Mouse (Mus musculus): ENCODE measurements around the gene Fam213a.
"Not testable (repeated sequence)": the region's sequence is repeated elsewhere in the genome, so short reads cannot be mapped to it uniquely, and the experiment has no call there.

Fam213a gene

DNA sequence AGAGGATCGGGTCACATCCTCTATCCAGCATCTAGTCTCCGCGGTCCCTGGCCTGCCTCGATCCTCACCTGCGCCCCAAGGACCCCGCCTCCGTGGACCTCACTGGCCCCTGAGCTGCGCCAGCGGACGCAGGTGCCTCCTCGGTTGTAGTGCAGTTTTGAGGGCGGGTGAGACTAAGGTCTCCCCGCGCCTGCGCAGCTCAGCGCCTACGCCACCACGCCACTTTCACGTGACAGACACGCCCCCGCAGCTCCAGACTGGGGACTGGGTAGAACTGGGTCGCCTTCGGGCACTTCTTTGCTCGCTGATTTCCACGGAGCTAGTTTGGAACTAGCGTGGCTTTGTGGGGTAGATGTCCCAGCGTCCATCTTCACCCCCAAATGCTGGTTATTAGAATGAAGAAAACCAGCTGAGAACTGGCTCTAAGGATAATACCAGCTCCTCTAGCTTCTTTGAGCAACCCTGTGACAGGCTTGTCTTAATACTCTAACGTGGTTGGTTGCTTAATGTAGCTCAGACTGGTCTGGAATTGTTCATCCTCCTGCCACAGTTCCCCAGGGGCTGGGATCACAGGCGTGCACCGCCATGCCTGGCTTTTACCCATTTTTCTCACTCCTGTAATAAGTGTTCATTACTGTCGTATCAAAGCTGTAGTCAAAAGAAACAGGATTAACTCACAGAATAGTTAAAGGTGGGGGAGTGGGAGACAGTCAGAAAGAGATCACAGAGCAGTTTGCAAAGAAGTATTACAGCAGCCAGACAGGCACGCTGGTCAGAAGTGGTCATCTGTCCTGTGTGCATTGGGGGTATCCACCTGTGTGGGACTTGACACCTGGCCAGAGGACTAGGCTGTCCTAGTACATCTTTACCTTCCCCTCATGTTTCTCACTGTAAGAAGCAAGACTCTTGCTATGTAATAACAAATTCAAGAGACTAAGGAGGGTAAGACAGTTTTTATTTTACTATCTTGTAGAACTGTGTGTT lies at the start of gene Fam213a:
Gene Fam213a, minus strand, starts transcription at position 159 of the 984 bp plus-strand sequence.
- peak; percentile 91 for DNase-seq

DNA sequence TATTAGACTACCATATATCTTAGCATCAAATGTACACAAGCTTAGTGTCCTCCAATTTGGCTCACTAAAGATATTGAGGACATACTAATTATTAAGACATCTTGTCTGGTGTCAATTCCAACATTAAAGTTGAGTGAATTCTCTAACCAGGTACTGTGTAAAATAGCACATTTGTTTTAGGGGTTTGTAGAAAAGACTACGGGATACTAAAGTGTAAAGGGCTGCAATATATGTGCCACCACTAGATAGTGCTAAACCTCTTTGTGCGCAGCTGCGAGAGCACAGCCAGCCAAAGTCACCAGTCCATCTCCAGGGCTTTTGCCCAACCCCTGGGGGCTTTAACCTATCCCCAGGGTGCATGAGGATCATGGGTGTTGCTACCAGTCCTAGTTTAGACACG lies 39.6 kb upstream of the Fam213a start:
- DNase-seq = not testable (repeated sequence)

DNA sequence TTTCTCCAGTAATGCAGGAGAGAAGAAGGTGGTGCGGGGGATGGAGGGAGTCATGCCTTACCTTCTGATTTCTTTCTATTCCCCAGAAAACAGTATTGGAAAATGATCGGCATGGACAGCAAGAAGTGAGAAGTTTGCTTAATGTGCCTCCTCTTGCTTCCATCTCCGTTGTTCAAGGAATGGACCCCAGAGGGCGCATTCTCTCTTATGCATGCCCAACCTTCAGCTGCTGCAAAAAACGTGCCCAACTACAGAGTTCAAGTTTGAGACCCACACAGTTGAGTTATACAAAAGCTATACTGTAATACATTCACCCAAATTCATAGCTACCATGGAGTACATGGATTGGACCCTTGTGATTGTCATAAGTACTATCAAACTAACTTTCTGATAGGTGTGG lies 38.9 kb upstream of the Fam213a start:
- peak; percentile 12 for DNase-seq

DNA sequence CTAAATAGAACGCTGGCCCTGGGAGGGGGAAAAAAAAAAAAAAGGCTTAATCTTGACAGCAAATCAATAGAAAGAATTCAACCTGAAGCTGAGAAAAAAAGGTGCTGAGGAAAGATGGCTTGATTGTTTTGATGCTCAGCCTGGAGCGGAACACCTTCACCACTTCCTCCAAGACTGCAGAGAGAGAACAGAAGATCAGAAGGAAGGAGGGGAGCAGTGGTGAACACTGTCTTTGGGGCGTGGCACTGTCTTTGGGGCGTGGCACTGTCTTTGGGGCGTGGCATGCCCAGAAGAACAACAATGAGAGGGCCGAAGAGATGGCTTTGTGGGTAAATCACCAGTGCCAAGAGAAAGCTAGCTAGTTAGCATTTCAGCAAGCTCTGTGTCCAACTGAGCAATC lies 36.9 kb upstream of the Fam213a start:
- no peak for DNase-seq

DNA sequence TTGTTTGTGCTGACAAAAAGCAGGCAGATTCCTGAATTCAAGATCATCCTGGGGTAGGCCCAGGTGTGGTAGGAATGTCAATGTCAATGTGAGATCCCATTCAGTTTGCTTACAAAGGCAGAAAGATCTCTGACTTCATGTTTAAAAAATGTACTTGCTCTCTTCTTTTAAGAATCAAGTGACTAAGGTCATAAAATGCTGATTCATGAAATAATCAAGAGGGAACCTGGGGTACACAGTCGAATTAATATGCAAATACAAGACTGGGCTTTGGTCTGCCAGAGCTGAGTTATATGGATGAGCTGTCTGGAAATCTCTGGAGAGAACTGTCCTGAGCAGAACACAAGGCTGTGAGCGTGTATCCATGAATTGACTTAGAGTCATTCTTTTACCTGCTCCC lies 33.8 kb upstream of the Fam213a start:
- no peak for DNase-seq

DNA sequence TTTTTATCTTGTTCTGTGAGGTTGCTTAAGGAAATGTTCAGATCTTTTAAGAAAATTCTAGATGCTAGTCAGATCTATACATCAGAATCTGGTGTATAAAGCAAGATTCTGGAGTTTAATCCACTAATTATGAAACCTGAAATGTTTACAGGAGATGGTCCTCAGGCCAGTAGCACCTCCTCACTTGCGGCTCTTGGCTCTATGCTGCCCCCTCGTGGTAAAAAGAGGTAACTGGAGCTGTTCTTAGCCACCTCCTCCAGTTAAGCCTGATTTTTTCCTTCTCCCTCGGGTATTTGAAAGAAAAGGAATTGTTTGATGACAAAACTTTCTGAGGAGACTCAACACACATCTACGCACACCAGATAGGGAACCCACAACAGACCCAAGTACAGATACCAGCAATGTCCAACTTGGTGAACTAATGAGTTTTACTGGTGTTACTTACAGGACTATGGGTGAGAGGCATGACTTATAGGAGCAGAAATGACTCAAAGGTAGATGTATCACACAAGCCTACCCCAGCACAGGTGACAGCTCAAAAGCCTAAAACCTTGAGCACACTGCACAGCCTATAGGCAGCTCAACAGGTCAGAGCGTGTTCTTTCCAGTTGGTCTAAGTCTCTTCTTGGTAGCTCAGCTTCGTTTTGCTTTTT lies 21.7 kb upstream of the Fam213a start:
- DNase-seq = peak; percentile 75

DNA sequence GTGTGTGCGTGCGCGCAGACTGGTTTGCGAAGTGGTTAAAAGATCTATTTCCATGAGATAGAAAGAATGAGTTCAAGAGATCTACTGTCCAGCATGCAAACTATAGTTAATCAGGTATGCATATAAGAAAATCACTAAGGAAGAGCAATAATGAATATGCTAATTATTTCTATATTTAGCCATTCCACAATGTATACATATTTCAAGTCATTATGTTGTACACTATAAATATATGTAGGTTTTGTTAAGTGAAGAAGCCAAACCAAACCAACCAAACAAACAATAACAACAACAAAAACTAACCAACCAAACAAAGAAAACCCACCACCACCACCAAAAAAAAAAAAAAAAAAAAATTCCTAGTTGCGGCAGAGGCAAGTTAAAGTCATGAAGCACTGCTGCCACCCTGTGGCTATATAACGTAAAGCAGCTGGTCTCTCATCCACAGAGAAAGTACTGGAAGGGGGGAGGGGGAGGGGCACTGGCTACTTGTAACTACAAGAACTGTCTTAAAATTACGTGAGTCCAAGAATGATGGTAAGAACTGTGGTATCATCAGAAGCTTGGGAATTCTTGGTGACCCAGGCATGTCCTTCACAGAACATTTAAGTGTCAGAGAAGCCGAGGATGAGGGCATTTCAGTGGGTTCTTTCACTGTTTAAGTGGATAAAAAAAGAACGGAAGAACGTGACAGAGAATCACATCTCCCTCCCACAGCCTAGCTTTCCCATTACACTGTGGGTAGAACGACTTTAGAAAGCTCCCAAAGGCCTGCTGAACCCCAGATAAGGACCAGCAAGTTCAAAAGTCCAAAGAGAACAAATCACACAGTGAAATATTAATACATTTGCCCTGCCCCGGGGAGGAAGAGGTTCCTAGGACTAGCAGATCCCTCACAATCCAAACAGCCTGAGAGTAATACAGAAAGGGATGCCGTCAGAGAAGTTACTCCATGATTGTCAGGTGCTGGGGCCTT lies 19.8 kb upstream of the Fam213a start:
- DNase-seq = peak; percentile 84

DNA sequence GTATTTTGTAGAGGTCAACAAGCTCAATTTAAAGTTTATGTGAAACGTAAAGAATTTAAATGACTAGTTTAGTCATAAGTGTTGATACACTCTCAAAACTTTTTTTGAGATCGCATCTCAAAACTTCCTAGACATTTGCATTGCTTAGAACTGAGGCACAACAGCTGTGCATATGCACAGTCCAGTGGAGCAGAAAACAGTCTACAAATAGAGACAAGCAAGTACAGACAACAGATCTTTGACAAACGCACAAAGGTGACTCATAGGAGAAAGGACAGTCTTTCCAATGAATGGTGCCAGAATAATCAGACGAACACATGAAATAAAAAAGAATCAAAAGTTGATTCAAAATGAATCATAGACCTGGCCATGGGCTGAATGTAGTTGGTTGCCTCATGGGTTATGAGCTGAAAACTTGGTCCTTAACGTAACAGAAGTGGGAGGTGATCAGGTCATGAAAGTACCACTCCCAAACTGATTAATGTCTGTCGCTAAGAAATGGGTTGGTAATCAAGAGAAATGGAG lies 17.5 kb upstream of the Fam213a start:
- DNase-seq = no peak

DNA sequence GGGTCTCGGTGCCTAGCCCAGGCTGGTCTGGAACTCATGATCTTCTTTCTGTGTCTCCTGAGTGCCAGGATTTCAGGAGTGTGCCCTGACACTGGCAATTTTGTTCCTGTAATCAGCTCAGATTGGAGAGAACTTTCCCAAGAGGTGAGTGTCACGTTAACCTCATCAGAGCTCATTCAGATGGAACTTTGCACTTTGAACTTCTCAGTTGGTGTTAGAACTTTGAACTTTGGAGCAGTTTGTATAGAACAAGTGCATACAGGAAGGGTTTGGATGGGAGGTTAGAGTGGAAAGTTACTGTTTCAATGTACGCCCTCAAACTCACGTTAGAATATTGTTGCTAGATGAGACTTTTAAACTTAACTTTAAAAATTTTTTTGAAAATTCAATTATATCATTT lies 15.7 kb upstream of the Fam213a start:
- no peak for DNase-seq

DNA sequence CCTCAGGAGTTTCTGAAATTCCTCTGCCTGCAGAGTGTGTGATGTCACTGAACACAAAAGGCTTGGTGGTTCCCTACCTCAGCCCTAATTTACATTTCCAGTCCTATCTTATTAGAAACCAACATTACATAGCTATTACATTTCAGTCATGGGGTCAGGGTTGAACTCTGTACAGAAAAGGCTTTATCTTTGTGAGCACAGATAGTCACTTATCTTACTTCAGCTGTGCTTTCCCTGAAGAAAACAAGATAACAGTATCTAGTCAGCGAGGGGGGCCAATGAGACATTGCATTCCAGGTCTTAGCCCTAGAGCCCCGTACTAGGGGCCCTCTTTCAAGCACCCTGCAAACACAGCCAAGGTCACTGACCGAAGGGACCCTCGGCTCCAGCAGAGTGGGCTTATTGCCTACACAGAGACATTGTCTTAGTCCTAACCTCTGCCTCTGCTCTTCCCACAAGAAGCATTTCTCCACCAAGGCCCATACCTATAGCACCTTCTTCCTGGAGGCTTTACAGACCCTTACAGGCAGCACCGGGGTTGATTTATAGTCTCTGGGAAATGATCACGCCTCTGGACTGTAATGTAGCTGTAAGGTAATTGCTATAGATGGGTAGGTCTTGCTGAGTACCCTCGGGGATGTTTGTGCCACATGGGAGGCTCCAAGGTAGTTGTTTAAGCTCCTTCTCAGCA lies 12.2 kb upstream of the Fam213a start:
- DNase-seq = no peak

DNA sequence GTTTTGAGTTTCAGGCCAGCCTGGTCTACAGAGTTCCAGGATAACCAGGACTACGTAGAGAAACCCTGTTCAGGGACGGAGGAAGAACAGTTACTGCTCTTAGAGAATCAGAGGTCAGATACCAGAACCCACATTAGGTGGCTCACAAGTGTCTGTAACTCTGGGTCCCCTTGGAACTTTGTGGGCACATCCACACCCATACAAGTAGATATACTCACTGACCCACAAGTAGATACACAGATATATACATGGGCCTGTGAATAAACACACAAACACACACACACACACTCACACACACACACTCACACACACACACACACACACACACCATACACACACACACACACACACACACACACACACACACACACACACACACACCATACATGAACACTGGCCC lies 11.5 kb upstream of the Fam213a start:
- DNase-seq = no peak

DNA sequence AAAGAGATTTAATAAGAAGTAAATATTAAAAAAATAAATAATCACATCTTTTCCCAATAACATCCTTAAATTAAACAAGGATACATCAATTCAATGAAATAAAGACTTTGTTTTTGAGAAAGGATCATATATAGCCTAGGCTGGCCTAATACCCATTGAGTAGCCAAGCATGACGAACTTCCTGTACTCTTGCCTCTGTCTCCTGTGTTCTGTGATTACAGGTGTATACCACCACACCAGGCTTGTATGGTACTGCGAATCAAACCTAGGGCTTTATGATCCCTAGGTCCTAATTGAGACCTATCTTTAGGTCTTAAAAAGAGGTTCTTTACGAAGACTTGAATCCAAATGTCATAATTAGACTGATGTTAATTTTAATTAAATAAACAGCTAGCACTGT lies 7.7 kb upstream of the Fam213a start:
- DNase-seq = no peak

DNA sequence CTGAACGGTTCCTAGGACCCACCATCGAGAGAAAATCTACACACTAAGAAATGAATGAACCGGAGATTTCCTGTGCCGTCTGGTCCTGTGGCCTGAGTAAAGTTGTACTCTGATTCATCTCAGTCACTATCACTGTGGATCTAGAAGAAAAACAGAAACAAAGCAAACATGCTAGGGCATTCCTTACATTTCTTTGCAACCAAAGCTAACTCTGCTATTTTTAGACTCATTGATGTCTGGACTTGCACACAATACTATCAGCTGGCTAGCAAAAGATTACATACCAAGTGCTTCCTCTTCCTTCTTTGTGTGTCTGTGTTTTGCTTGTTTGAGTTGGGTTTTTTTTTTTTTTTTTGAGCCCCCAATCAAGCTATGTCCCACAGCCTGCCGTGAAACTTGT lies 3.9 kb upstream of the Fam213a start:
- DNase-seq = no peak

DNA sequence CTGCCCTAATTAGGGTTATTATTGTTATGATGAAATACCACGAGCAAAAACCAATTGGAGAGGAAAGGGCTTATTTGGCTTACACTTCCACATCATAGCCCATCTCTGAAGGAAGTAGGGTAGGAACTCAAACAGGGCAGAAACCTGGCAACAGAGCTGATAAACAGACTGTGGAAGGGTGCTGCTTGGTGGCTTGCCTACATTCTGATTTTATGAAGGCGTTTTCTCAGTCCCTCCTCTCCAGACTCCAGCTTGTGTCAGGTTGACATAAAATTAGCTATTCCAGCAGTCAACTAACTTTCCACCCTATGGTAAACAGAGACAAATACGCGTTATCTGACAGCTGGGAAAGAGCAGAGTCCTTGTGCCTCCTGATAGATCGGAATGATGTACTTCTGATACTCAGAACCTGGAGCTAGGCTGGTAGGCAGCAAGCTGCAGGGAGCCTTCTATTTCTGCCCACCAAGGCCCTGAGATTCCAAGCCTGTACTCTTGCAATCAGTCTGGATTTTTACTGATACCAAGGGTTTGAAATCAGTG lies 1.2 kb upstream of the Fam213a start:
- no peak for DNase-seq

DNA sequence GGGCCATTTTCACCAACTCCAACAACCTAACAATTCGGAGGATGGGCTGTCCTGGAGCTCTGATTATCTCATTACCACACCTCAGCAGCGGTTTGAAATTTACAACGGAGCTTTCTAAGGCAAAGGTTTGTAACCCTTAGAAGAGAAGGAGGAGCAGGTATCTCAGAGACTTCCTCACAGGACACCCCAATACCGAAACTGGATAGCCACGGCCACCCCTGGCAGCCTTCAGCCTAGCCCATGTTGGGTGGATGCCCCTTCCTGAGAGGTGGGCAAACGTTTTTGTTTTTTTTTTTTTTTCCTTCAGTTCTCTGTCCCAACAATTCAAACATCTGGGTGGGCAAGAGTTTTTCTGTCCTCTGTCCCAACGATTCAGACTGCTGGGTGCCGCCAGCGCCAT lies 445 bp downstream of the Fam213a start:
- no peak for DNase-seq

DNA sequence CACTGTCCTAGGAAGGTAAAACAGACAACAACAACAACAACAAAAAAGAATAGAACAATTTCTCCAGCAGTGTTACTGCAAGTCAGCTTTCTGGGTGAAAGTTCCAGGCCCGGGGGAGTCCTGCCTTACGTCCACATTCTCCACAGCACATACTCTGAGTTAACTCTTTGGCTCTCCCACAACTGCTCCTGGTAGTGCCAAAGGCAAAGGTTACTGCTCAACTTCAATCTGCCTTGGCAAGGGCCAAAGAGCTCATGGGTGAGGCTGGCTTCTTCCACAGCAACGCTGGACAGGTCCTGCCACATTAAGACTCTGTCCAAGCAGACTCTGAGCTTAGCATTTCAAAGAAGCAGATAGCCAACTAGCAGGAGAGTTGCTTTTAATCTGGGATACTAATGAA lies 1.7 kb downstream of the Fam213a start:
- no peak for DNase-seq

DNA sequence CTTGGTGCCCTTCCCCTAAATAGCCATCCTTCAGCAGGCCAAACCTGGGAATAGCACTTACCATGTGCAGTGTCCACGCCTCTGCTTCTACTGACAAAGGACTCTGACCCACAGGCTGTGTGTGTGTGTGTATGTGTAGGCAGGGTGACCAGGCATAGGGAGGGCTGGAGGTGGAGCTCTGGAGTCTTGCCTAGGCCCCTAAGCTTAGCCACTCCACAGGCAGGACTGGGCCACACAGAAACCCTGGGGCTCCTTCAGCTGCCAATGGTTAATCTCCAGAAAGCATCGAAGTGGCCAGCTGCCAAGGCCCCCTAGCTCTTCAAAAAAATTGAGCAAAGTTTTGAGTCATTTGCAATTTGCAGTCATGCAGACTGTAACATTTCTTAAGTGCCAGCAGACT lies 5.5 kb downstream of the Fam213a start:
- DNase-seq = peak; percentile 4

DNA sequence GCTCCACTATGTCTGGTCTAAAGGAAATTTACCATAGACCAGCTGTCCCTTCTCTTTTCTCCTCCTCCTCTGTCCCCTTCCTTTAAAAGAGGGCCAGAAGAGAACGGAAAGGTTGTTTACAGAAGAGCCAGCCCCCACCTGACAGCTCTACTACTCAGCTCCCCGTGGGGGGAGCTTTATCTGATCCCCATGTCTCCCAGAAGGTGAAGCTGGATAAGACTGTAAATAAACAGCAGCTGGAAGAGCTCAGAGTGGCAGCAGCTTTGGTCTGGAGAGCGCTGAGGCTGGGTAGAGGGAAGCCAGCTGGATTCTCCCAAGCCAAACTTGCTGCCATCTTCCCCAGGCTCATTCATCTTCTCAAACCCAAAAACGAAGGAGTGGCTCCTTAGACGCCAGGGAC lies 5.9 kb downstream of the Fam213a start:
- DNase-seq = peak; percentile 16

DNA sequence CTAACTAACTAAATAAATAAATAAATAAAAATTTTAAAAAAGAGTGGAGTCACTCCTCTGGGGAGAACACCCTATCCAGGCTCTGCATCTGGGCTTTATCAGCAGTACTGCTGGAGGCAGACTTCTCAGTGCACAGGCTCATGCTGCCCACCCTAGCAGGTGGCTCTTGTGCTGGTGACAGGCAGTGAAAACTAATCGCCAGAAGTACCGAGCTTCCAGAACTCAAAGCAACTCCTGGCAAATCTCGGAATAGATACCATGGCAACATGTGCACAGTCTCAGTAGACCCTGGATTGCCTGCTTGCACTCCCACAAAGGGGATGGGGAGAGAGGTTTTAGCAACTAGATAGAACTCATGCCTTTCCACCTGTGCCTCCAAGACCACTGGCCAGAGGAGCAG lies 6.7 kb downstream of the Fam213a start:
- no peak for DNase-seq

DNA sequence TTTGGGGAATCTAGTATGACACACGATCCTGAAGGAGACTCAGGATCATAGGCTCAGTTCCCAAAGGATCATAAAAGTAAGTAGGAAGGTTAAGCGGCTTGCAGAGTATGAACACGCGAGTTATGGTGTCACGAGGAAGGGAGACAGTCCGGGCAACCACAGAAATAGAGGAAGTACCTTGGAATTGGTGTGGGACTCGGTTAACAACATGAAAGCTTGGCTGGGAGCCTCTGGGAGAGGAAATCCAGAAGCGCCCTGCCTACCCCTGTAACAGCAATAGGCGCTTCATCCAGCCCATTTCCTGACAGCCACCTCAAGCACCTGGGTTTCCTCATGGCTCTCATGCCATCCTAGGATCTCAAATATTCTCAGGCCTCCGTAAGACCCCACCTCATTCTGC lies 7.3 kb downstream of the Fam213a start:
- DNase-seq = no peak

DNA sequence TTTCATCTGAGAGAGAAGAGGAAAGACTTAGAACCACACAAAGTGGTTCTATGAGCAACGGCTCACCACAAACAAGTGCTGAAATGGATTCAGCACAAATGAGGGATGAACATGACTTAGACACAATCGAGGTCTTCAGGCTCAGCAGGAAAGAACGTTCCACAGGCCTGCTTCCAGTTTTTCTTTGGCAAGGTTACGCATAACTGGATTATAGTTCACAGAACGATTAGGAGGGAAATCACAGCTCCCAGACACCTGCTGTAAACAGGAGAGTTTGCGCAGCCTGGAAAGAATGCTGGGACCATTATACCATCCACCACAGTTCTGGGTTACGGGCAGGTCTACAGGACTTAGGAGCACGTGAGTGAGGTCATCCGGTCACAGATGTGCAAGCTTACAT lies 7.9 kb downstream of the Fam213a start:
- no peak for DNase-seq

All from lung, postnatal 14 days (tissue).